Mouse (Mus musculus) lung, postnatal 0 days (tissue): Measurements from ENCODE around the gene Mylk.

Experiments used
- CTCF ChIP-seq: IDR thresholded peaks from 2 replicates; pipeline ENCODE4 v1.5.1; 2016; ENCODE audit warnings: antibody characterized with exemption, mild to moderate bottlenecking
- EP300 ChIP-seq: IDR thresholded peaks from 2 replicates; pipeline ENCODE4 v1.6.1; 2016; ENCODE audit warnings: antibody characterized with exemption, mild to moderate bottlenecking, control low read depth

DNA sequence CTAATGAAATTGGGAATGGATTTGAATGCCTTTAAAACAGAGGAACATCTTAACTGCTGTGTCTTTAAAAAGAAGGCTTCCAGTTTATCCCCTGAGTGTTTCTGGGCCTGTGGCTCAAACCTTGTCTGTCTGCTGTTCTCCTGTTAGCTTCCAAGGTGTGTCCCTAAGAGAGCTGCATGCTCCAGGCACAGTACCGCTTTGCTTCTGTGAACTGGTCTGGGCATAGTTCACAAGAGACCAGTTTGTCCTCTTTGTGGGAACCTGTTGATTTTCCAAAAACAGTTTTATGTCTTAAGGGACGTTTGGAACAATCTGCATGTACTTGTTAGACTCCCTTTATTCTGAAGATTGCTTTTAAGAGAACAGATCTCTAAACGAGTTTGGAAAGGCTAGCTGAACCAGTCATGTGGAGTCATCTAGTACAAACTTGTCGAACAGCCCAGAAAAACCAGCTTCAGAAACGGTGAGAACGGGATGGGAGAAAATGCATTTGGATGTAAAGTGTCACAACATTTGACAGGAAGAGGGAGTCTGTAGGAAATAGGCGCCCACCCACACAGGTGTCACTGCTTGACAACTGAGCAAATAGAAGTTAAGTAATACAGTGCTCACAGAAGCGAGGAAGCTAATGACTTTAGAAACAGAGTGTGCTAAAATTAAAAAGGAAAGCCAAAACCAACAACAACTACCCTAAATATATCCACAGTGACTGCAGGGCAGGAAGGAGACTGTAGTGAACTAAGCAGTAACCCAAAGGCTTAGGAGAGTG lies 289.0 kb downstream of the Mylk start:
- TF ChIP-seq CTCF (no peak), EP300 (no peak)
